Mouse (Mus musculus) ovary, adult 10 weeks (tissue): ENCODE results near the gene Prl7d1. TPM values are rescaled to one million over a fixed set of nuclear protein-coding genes. Genes with fewer than 3 reads are reported as not detected.

Experiments
- polyA plus RNA-seq: library from polyadenylated mRNA; stranded (reverse); fragments of 350-450 nt; fragmentation: Illumina TruSeq; extraction: RNeasy Lipid Tissue Mini Kit (QIAGEN cat#74804); gene quantifications from one replicate; pipeline ENCODE4 v1.2.3, GENCODE M21; 2014

Prl7d1 gene
- polyA plus RNA-seq = not detected

DNA sequence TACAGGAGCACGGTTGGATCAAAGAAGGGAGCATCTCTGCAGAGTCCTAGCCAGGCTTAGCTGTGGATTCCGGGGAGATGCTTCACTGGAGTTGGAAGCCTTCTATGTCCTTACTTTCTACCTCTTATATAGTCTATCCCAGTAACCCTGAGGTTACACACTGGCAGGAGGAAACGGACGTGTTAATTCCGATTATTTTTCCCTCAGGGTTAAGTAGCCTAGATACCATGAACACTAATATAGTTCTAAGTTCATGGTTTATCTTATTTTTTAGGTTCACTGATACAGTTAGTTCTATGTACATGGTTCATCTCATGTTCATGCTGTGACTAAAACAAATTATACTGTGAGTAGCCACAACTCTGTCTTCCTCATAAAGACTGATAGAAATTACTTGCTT is at the start of gene Prl7d1:
Gene Prl7d1, minus strand, starts transcription at position 101 of the 400 bp plus-strand sequence.

DNA sequence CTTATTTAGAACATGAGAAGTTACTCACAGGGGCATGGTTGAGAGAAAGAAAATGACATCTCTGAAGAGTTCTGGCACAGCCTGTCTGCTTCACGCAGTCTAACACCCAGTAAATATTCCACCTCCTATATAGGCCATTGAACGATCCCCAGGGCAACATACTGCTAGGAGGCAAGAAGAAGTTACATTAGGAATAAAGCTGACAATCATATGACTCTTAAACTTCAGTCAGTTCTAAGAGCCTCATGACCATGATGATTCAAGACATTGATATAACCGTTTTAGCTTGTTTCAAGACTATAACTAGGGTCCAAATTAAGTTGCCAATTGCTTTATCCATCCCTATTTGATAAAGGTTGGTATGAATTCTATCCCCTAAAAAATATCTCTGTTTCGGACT is 48.6 kb downstream of the Prl7d1 start, which contains the start of gene Prl7a2:
Gene Prl7a2, minus strand, starts transcription at position 101 of the 400 bp plus-strand sequence.

Other genes starting within 250 kb of the Prl7d1 start
- not detected for gene Prl8a8, start 203.5 kb downstream of the Prl7d1 start, polyA plus RNA-seq
- not detected for gene Prl8a9, start 152.1 kb downstream of the Prl7d1 start, polyA plus RNA-seq
- not detected for gene Prl8a1, start 134.6 kb downstream of the Prl7d1 start, polyA plus RNA-seq
- gene Prl7b1, start 106.2 kb downstream of the Prl7d1 start, polyA plus RNA-seq = not detected
- not detected for gene Prl7a1, start 74.2 kb downstream of the Prl7d1 start, polyA plus RNA-seq
- not detected for gene Prl7a2, start 48.7 kb downstream of the Prl7d1 start, polyA plus RNA-seq
- gene Prl7c1, start 64.1 kb upstream of the Prl7d1 start, polyA plus RNA-seq = not detected
- gene Prl2a1, start 84.9 kb upstream of the Prl7d1 start, polyA plus RNA-seq = not detected
- not detected for gene Prl2c1, start 132.6 kb upstream of the Prl7d1 start, polyA plus RNA-seq